Mouse (Mus musculus) CD4-positive, CD25-positive, alpha-beta regulatory T cell, adult 4 months (primary cell): Measurements from ENCODE around the gene Spata17. TPM values are rescaled to one million over a fixed set of nuclear protein-coding genes. Genes with fewer than 3 reads are reported as not detected.

Source experiments
- ATAC-seq: one replicate; pipeline ENCODE4 v1.8.0; 2017
- polyA plus RNA-seq, 2 experiments: library from polyadenylated mRNA; unstranded; fragments of 100-300 nt; shearing (Covaris generic); gene quantifications; one replicate each; pipeline ENCODE4 v1.2.1; 2017

Gene Spata17
- polyA plus RNA-seq, 2 experiments from 2014 or later: not detected

DNA sequence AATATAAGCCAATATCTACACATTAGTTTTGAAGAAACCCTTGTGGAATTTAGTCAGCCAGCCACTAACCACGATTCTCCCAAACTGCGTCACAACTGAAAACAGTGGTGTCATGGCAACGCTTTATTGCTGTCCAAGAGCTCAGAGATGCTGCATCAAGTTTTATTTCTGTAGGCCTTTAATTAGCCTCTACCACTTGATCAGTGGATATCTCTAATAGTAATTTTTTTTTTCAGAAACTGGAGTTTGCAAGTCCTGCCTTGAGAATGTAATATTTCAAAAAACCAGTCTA, 138.3 kb downstream of the Spata17 start:
- ATAC-seq: no peak

DNA sequence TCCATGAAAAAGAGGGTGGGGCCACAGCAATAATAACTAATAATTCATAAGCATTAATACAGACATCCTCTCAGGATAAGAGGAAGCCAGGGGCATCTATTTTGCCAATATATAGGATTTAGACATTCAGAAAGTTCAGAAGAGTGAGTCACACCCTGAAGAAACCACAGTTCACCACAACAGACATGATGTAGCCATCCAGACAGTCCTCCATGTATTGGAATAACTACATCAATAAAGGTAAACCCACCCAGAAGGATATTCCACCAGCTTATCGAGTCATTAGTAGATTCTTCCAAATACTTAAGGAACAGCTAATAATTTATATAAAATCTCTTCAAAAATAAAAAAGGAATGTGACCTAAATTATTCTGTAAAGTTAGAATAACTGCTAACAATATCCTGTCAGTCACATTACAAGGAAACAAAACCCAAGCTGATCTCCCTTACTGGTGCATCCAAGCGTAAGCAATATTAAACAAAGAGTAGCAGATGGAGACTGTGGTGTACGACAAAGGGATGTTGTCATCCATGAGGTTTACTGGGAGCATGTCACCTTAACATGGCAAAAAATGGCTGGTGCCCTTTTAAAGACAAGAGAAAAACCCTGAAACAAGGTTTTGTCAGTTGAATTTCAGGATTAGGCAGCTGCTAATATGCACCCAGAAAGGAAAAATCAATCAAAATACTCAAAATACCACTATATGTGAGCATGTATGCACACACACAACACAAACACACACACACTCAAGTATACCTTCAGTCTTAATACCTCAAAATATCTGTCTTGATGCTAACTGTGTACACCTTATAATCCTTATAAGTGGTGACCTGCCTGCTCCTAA, 138.8 kb downstream of the Spata17 start:
- ATAC-seq: no peak

GRCm38 (mm10) chr1:187059874-187060273, 155.4 kb downstream of the Spata17 start:
- ATAC-seq: no peak

DNA sequence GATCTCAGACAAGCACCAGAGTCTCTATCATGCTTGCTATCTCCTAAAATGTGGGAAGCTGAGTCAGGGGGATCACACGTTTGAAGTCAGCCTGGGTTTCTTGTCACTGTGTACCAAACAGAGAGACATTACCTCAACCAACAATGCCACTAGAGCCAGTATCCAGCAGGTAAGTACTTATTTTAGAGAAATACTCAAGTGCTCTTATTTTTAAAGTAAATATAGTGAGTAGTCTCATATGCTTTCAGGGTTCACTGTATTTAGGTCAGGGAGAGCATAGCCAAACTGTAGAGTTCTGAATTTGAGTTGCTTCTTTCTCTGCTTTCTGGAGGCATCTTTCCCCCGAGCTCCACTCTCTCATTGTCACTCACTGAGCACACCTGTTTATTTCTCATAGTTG, 160.9 kb downstream of the Spata17 start:
- ATAC-seq: no peak

DNA sequence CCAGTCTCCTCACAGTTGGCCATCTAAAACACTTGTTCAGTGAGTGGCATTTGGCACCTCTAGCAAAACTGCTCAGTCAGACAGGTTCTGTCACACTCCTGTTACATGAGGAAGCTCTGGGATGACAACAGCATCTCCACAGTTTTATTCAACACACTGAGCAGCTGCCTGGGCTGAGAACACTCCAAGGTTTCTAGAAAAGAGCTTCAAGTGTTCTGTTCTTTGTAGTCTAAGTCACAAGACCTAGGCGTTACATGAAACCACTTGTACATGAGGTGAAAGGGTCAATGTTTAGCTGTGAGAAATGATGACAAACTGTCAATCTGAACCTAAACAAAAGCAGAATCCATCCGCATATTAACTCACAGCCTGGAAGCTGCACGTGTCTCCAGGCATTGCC, 161.4 kb downstream of the Spata17 start:
- ATAC-seq: no peak

DNA sequence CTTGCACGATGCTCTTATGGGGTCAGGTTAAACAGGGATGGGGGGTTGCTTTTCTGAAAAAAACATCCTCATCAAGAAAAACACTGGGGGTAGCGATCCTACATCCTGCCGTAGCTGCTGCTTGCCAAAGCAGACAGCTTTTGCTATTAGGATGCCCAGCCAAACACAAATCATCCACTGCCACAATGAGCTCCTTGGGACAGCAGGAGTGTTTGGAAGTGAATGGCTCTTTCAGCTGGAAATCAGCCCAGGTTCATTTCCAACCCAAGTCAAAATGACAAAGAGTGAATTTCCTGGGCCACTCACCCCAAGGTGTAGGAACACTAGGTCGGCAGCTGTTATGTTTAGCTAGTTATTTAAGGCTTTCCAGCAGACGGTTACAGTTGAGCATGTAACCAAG, 162.7 kb downstream of the Spata17 start:
- ATAC-seq: no peak

GRCm38 (mm10) chr1:187051296-187051695, 164.0 kb downstream of the Spata17 start:
- no peak for ATAC-seq

DNA sequence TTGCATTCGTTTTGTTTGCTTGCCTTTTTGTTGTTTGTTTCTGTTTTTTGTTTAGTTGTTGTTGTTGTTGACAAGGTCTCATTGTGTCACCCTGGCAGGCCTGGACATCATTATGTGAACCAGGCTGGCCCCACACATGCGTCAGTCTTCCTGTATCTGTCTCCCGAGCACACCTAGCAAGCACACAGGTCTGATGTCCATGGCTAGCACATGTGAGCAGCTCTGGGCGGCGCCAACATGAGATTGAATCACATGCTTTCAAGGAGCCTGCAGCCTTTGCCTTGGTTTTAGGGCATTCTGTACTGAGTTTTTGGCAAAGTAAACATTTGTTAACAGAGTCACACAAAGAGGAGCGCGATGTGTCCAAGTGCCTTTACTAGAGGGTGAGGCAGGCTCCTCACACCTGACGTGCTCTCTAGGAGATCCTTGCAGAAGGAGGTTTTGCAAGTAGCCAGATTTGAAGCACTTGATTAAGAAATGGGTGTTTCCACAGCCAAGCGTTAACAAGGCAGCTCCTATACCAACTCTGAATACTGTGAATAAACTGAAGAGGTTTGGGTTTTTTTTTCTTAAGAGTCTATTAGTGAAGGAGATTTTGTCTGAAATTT, 166.5 kb downstream of the Spata17 start:
- no peak for ATAC-seq

- no peak for ATAC-seq
Observed at GRCm38 (mm10) chr1:187044726-187045125, 170.5 kb downstream of the Spata17 start.

DNA sequence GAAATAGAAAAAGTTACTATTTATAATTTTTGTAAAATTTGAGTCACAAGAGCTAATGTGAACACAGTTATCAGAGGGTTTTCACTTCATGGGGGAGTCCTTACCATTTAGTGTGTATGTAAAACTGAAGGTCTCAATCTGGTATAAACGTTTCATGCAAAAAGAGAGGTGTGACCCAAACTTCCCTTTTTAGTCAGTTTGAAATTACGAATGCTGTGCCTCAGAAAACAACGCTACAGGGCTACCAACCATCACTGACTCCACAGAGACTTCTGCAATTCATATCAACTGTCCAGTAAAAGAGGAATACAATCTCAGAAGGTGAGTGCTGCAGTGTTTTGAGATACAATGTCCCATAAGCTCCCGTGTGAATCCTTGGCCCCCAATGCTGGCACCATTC, 175.5 kb downstream of the Spata17 start:
- ATAC-seq: no peak

GRCm38 (mm10) chr1:187035785-187036184, 179.5 kb downstream of the Spata17 start:
- no peak for ATAC-seq

- ATAC-seq: no peak
Observed at GRCm38 (mm10) chr1:187031796-187032195, 183.5 kb downstream of the Spata17 start.

DNA sequence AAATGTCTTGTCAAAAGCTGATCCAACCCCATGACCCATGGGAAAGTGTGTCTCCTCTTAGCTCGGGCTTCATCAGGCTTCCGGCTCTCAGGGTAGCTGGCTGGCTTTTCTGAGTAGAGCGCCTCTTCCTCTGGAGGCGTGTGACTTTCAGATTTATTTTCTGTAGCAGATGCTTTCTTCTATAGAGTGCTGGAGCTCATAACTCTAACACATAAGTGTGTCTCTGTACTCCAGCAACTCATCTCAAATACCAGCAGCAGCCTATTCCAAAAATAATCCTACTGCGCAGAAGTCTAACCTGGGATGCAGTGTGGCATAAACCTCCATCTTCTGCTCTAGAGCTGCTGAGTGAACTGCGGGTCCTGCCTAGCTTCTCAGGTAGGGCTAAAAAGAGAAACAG, 186.4 kb downstream of the Spata17 start:
- no peak for ATAC-seq

DNA sequence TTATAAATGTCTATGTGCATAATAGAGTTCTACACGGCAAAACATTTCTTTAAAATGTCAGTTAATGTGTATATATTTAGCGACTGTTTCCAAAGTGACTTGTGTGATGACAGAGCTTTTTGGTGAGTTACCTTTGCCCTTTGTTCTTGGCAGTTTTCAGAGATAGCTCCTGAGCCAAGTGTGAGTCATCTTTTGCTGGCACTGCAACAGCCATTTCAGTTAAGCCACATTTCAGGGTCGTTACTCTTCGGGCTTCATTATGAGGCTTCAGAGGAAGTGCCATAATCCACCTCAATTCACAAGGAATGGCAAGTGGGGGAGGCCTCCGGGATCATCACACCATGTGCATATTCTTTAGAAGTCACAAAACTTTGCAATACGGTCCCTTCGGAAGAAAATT, 195.3 kb downstream of the Spata17 start:
- no peak for ATAC-seq

- no peak for ATAC-seq
Observed at GRCm38 (mm10) chr1:187016116-187016515, 199.1 kb downstream of the Spata17 start.

- ATAC-seq: no peak
Observed at GRCm38 (mm10) chr1:187015673-187016072, 199.6 kb downstream of the Spata17 start.

DNA sequence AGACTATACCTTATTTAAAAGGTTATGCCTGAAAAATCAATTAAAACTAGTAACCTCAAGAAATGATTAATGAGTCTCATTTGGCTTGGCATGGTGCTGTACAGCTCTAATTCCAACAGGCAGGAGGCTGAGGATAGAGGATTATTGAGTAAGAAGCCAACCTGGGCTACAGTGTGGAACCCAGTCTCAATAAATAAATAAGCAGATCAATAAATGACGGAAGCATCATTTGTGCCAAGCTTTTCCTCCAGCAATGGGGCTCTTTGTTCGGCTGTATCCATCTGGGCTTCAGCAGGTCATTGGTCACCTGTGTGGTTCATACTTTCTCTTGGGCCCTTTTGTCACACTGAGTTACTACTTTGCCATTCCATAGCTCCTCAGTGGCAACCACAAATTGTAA, 201.1 kb downstream of the Spata17 start:
- ATAC-seq: no peak

DNA sequence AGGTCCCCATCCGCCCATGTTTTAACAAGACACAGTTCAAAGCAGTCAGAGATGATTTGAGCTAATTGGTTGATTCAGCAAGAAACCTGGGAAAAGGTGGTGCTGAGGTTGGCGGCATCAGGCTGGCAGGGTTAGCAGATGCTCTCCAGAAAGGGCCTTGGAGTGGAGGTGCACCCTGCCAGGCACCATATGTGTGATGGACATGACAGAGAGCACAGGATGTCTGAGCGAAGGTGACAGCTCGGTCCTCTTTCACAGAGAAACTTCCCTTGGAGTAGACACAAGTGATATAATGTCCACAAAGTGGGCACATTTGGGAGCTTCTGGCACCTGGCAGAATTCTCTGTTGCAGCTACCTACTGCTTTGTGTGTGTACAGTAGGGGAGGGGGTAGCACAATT, 203.7 kb downstream of the Spata17 start:
- ATAC-seq: no peak

GRCm38 (mm10) chr1:187010071-187010470, 205.2 kb downstream of the Spata17 start:
- ATAC-seq: no peak

DNA sequence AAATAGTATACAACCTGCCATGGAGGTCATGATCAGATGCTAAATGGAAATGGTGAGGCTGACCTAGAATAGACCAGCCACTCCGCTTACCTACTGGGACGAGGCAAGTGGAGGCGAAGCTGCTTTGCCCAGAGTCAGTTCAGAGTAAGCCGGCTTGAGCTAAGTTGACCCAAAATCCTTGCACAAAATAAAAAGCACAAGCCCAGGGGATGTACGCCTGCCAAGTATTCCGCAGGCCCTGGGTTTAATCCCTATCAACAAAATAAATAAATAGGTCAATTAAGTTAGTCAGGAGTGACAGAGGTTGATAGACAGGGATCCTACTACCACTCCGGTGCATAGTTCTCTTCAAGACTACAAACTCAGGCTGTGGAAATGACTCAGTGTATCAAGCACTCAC, 207.0 kb downstream of the Spata17 start:
- no peak for ATAC-seq

GRCm38 (mm10) chr1:187006227-187006925, 208.9 kb downstream of the Spata17 start:
- ATAC-seq: no peak

DNA sequence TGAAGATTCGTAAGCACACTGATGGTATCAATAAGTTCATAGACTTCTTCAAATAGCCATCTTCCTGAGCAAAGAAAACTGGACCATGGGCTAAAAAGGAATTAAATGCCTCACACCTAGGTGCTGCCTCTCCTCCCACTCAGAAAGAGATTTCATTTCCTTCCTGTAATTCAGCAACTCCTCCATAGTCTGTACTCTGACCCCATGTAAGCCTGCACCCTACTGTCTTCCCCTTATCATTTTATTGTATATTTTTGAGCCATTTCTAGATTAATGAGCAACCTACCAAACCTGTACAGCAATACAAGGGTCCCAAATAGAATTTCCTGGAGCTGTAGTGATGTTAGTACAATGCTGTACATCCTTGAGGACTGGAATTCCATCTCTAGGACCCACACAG, 211.0 kb downstream of the Spata17 start:
- no peak for ATAC-seq

DNA sequence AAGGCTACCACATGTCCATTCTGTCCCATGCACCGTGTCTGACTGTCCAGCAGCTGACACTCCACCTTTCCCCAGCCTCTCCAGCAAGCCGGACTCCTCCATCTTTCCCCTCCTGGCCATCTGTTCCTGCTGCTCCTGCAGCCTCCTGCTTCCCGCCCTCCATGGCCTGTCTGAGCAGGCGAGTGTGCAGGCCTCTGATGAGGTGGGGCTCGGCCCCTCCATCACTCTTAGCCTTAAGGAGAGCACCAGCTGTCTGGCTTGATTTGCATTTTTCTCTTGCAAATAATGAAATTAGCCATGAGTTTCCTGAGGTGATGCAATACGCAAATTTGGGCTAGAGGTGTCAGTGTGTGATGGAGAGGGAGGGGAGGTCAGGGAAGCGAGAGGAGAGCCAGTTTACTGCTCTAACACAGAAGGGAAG, 211.8 kb downstream of the Spata17 start:
- no peak for ATAC-seq
